Mouse (Mus musculus) CH12.LX (cell line): ENCODE data around the gene Kctd7.

Experiments
- CTCF ChIP-seq, 2 experiments: IDR thresholded peaks in 1 of 2; conservative IDR thresholded peaks in 1 of 2; 2 replicates each; pipeline ENCODE4 v1.5.1; 2011 to 2012; ENCODE audit warnings: low read depth in 2 of 2, low read length in 2 of 2, improper control_type of control experiment in 1 of 2, inconsistent platforms in 1 of 2, mild to moderate bottlenecking in 1 of 2, moderate library complexity in 1 of 2
- MAFK ChIP-seq: IDR thresholded peaks from 2 replicates; pipeline ENCODE4 v1.6.1; 2011; ENCODE audit warnings: low read length, improper control_type of control experiment; ENCODE audit not compliant: insufficient replicate concordance

- TF ChIP-seq MAFK: no peak
- TF ChIP-seq CTCF (conservative IDR thresholded peaks at IDR 0.05 in 1 of 2, IDR thresholded peaks at IDR 0.05 in 1 of 2; ENCODE audit: low read depth in 2 of 2, low read length in 2 of 2): no peak
Measured at GRCm38 (mm10) chr5:130165213-130165612, 20.6 kb downstream of the Kctd7 start.
